In genomic region chr6:78250053-78250452, GRCm38 (mm10) we compare ENCODE assay signal across 20 mouse cellular contexts.
DNase-seq lines count a peak whose midpoint lies in the region; ATAC-seq and TF ChIP-seq lines count a peak whose summit lies in the region.
"Had no signal": no experiment of that assay in that cellular context is flagged by ENCODE, and none has a peak within 500 bp of the region (broad histone marks: within the 10 kb centered on the region; RNA-seq: fewer than 3 reads in every experiment).

No protein-coding gene starts in this region.

- DNase-seq in forebrain, embryonic 14.5 days (ENCODE audit: low spot score), result peak; percentile 56
- peak; percentile 33 for DNase-seq in hindbrain, postnatal 0 days (ENCODE audit: low spot score)
- no peak for DNase-seq in hindbrain, embryonic 11.5 days (ENCODE audit: low spot score)
- DNase-seq in neural tube, embryonic 10.5 days (ENCODE audit: extremely low spot score, low spot score), result no peak
- DNase-seq: adrenal gland, postnatal 14 days; cerebellum, postnatal 10 days; gastrocnemius, postnatal 36 days; heart, adult 11 months; heart, postnatal 4 days; kidney, adult 11 months had no signal

- no peaks in the 10 kb centered on the region for H3K27me3 ChIP-seq in forebrain, embryonic 14.5 days (replicated peaks; ENCODE audit: control insufficient read depth, insufficient read depth, low read length)
- H3K27me3 ChIP-seq in forebrain, embryonic 16.5 days (replicated peaks; ENCODE audit: control insufficient read depth, insufficient read depth, low read length), result no peaks in the 10 kb centered on the region
- H3K27me3 ChIP-seq in hindbrain, postnatal 0 days (ENCODE audit: insufficient read depth, low read length), result no peaks in the 10 kb centered on the region
- H3K27me3 ChIP-seq in hindbrain, embryonic 11.5 days (ENCODE audit: control insufficient read depth, insufficient read depth, low read length), result no peaks in the 10 kb centered on the region
- no peaks in the 10 kb centered on the region for H3K27me3 ChIP-seq in neural tube, embryonic 12.5 days (replicated peaks)
- H3K27me3 ChIP-seq in neural tube, embryonic 15.5 days (replicated peaks), result no peaks in the 10 kb centered on the region
- no peaks in the 10 kb centered on the region for H3K27me3 ChIP-seq in intestine, embryonic 16.5 days (replicated peaks; ENCODE audit: control insufficient read depth, insufficient read depth, low read length)
- H3K27me3 ChIP-seq: embryonic facial prominence, embryonic 12.5 days; heart, embryonic 13.5 days; hindbrain, embryonic 15.5 days; Patski had no signal

- no peaks in the 10 kb centered on the region for H3K4me1 ChIP-seq in forebrain, embryonic 14.5 days (ENCODE audit: control insufficient read depth, insufficient read depth, low read length)
- H3K4me1 ChIP-seq in forebrain, embryonic 16.5 days (replicated peaks; ENCODE audit: control insufficient read depth, insufficient read depth, low read length), result no peaks in the 10 kb centered on the region
- H3K4me1 ChIP-seq in hindbrain, postnatal 0 days (ENCODE audit: insufficient read depth, low read length), result no peaks in the 10 kb centered on the region
- no peaks in the 10 kb centered on the region for H3K4me1 ChIP-seq in hindbrain, embryonic 11.5 days (replicated peaks; ENCODE audit: control insufficient read depth, insufficient read depth, low read length)
- H3K4me1 ChIP-seq in neural tube, embryonic 12.5 days, result peaks cover 7% of the 10 kb centered on the region; the same call in 1 of the 2 replicates
- no peaks in the 10 kb centered on the region for H3K4me1 ChIP-seq in neural tube, embryonic 15.5 days
- no peaks in the 10 kb centered on the region for H3K4me1 ChIP-seq in intestine, embryonic 16.5 days (ENCODE audit: control insufficient read depth, insufficient read depth, low read length)
- H3K4me1 ChIP-seq: embryonic facial prominence, embryonic 12.5 days; heart, embryonic 13.5 days had no signal

- H3K9ac ChIP-seq in forebrain, embryonic 14.5 days (ENCODE audit: low read length), result no peak overlapping the region
- no peak overlapping the region for H3K9ac ChIP-seq in forebrain, embryonic 16.5 days (replicated peaks; ENCODE audit: low read depth, low read length)
- H3K9ac ChIP-seq in hindbrain, postnatal 0 days (replicated peaks; ENCODE audit: low read length), result no peak overlapping the region
- no peak overlapping the region for H3K9ac ChIP-seq in hindbrain, embryonic 11.5 days (ENCODE audit: low read depth, low read length)
- no peak overlapping the region for H3K9ac ChIP-seq in neural tube, embryonic 12.5 days
- no peak overlapping the region for H3K9ac ChIP-seq in neural tube, embryonic 15.5 days (replicated peaks)
- no peak overlapping the region for H3K9ac ChIP-seq in intestine, embryonic 16.5 days (ENCODE audit: low read depth, low read length)
- H3K9ac ChIP-seq: embryonic facial prominence, embryonic 12.5 days; heart, embryonic 13.5 days; hindbrain, embryonic 15.5 days had no signal

- no peaks in the 10 kb centered on the region for H3K36me3 ChIP-seq in forebrain, embryonic 14.5 days (ENCODE audit: control insufficient read depth, insufficient read depth, low read length)
- no peaks in the 10 kb centered on the region for H3K36me3 ChIP-seq in forebrain, embryonic 16.5 days (ENCODE audit: control insufficient read depth, insufficient read depth)
- H3K36me3 ChIP-seq in hindbrain, postnatal 0 days (ENCODE audit: insufficient read depth, low read length), result no peaks in the 10 kb centered on the region
- no peaks in the 10 kb centered on the region for H3K36me3 ChIP-seq in hindbrain, embryonic 11.5 days (ENCODE audit: control insufficient read depth, insufficient read depth, low read length)
- no peaks in the 10 kb centered on the region for H3K36me3 ChIP-seq in neural tube, embryonic 12.5 days
- no peaks in the 10 kb centered on the region for H3K36me3 ChIP-seq in neural tube, embryonic 15.5 days
- no peaks in the 10 kb centered on the region for H3K36me3 ChIP-seq in intestine, embryonic 16.5 days (ENCODE audit: control insufficient read depth, insufficient read depth, low read length)
- H3K36me3 ChIP-seq: embryonic facial prominence, embryonic 12.5 days; heart, embryonic 13.5 days; hindbrain, embryonic 15.5 days had no signal

- no peak overlapping the region for H3K4me2 ChIP-seq in forebrain, embryonic 14.5 days (ENCODE audit: low read length)
- no peak overlapping the region for H3K4me2 ChIP-seq in forebrain, embryonic 16.5 days (ENCODE audit: low read length)
- no peak overlapping the region for H3K4me2 ChIP-seq in hindbrain, postnatal 0 days (ENCODE audit: low read depth, low read length)
- no peak overlapping the region for H3K4me2 ChIP-seq in hindbrain, embryonic 11.5 days (replicated peaks; ENCODE audit: low read depth, low read length)
- no peak overlapping the region for H3K4me2 ChIP-seq in neural tube, embryonic 12.5 days (replicated peaks)
- no peak overlapping the region for H3K4me2 ChIP-seq in neural tube, embryonic 15.5 days
- H3K4me2 ChIP-seq in intestine, embryonic 16.5 days (ENCODE audit: low read depth, low read length), result no peak overlapping the region
- H3K4me2 ChIP-seq: embryonic facial prominence, embryonic 12.5 days; heart, embryonic 13.5 days; hindbrain, embryonic 15.5 days had no signal

- 0 out of 2 replicates have a peak, but pooled peaks have one; percentile 1 for ATAC-seq in forebrain, embryonic 14.5 days
- ATAC-seq in forebrain, embryonic 16.5 days, result no peak
- no peak for ATAC-seq in hindbrain, postnatal 0 days
- ATAC-seq in hindbrain, embryonic 11.5 days (ENCODE audit: low FRiP score), result no peak
- 0 out of 2 replicates have a peak, but pooled peaks have one; percentile 17 for ATAC-seq in neural tube, embryonic 12.5 days (ENCODE audit: low FRiP score, low read depth)
- no peak for ATAC-seq in neural tube, embryonic 15.5 days (ENCODE audit: low FRiP score)
- ATAC-seq in intestine, embryonic 16.5 days, result no peak
- ATAC-seq: activated CD4-positive, CD25-positive, alpha-beta regulatory T cell, adult 4 months; inflammation-experienced regulatory T-cells, adult 6 months; Patski had no signal

- H3K27ac ChIP-seq in forebrain, embryonic 14.5 days (ENCODE audit: low read depth, low read length), result no peak overlapping the region
- H3K27ac ChIP-seq in forebrain, embryonic 16.5 days (ENCODE audit: low read length), result no peak overlapping the region
- H3K27ac ChIP-seq in hindbrain, postnatal 0 days, result no peak overlapping the region
- no peak overlapping the region for H3K27ac ChIP-seq in hindbrain, embryonic 11.5 days (ENCODE audit: low read depth, low read length)
- H3K27ac ChIP-seq in neural tube, embryonic 12.5 days, result no peak overlapping the region
- 0 out of 2 replicates have a peak overlapping the region, but pooled peaks have one; percentile 41 for H3K27ac ChIP-seq in neural tube, embryonic 15.5 days (replicated peaks)
- no peak overlapping the region for H3K27ac ChIP-seq in intestine, embryonic 16.5 days (ENCODE audit: low read length)
- H3K27ac ChIP-seq: embryonic facial prominence, embryonic 12.5 days; heart, embryonic 13.5 days had no signal

- no peak overlapping the region for H3K4me3 ChIP-seq in forebrain, embryonic 14.5 days (ENCODE audit: low read depth, low read length)
- H3K4me3 ChIP-seq in forebrain, embryonic 16.5 days (replicated peaks; ENCODE audit: low read length), result no peak overlapping the region
- H3K4me3 ChIP-seq in hindbrain, postnatal 0 days (ENCODE audit: low read length), result no peak overlapping the region
- no peak overlapping the region for H3K4me3 ChIP-seq in hindbrain, embryonic 11.5 days (ENCODE audit: low read depth, low read length)
- H3K4me3 ChIP-seq in neural tube, embryonic 12.5 days, result no peak overlapping the region
- H3K4me3 ChIP-seq in neural tube, embryonic 15.5 days (replicated peaks), result no peak overlapping the region
- no peak overlapping the region for H3K4me3 ChIP-seq in intestine, embryonic 16.5 days (ENCODE audit: low read length)
- H3K4me3 ChIP-seq: embryonic facial prominence, embryonic 12.5 days; heart, embryonic 13.5 days; hindbrain, embryonic 15.5 days had no signal

- TF ChIP-seq CTCF in hindbrain, postnatal 0 days (IDR thresholded peaks at IDR 0.05; ENCODE audit: low read depth), result no peak

- no peaks in the 10 kb centered on the region for H3K9me3 ChIP-seq in forebrain, embryonic 14.5 days (replicated peaks; ENCODE audit: control insufficient read depth, low read length)
- H3K9me3 ChIP-seq in forebrain, embryonic 16.5 days (ENCODE audit: control insufficient read depth, low read length), result no peaks in the 10 kb centered on the region
- H3K9me3 ChIP-seq in hindbrain, postnatal 0 days (ENCODE audit: low read length), result no peaks in the 10 kb centered on the region
- no peaks in the 10 kb centered on the region for H3K9me3 ChIP-seq in hindbrain, embryonic 11.5 days (ENCODE audit: control insufficient read depth, low read length)
- no peaks in the 10 kb centered on the region for H3K9me3 ChIP-seq in neural tube, embryonic 12.5 days
- no peaks in the 10 kb centered on the region for H3K9me3 ChIP-seq in neural tube, embryonic 15.5 days (replicated peaks)
- no peaks in the 10 kb centered on the region for H3K9me3 ChIP-seq in intestine, embryonic 16.5 days (ENCODE audit: control insufficient read depth, low read length)
- H3K9me3 ChIP-seq: embryonic facial prominence, embryonic 12.5 days; heart, embryonic 13.5 days; hindbrain, embryonic 15.5 days had no signal

- WGBS in forebrain, embryonic 14.5 days, result 80% methylated on average over 1 of the region's 1 CpGs
- 50% methylated on average over 1 of the region's 1 CpGs for WGBS in forebrain, embryonic 16.5 days
- WGBS in hindbrain, postnatal 0 days, result 33% methylated on average over 1 of the region's 1 CpGs
- WGBS in hindbrain, embryonic 11.5 days, result 100% methylated on average over 1 of the region's 1 CpGs
- WGBS in neural tube, embryonic 12.5 days, result 52% methylated on average over 1 of the region's 1 CpGs
- WGBS in neural tube, embryonic 15.5 days, result 13% methylated on average over 1 of the region's 1 CpGs
- whole genome bisulfite sequencing in intestine, embryonic 16.5 days, result 93% methylated on average over 1 of the region's 1 CpGs

Comparison
In these comparisons a context has a peak if more than half of its experiments do, and no peak if none do; other contexts are left out.
1. ATAC-seq: peak in forebrain, embryonic 14.5 days (single experiment) and neural tube, embryonic 12.5 days (single experiment); none in forebrain, embryonic 16.5 days (single experiment), hindbrain, postnatal 0 days (single experiment), hindbrain, embryonic 11.5 days (single experiment), neural tube, embryonic 15.5 days (single experiment) and intestine, embryonic 16.5 days (single experiment).
2. DNase-seq: peak in forebrain, embryonic 14.5 days (single experiment) and hindbrain, postnatal 0 days (single experiment); none in hindbrain, embryonic 11.5 days (single experiment) and neural tube, embryonic 10.5 days (single experiment).